Mouse (Mus musculus): ENCODE data around the gene Mfsd6. TPM values are rescaled to one million over a fixed set of nuclear protein-coding genes. Genes with fewer than 3 reads are reported as not detected.

Mfsd6 gene
- total RNA-seq, 1 experiment from 2014 or later: 16.4 TPM

GRCm38 (mm10) chr1:52639090-52639489 is 88.2 kb downstream of the Mfsd6 start:
- DNase-seq: no peak

- no peak for DNase-seq
Measured at GRCm38 (mm10) chr1:52638101-52638500, 89.2 kb downstream of the Mfsd6 start.

DNA sequence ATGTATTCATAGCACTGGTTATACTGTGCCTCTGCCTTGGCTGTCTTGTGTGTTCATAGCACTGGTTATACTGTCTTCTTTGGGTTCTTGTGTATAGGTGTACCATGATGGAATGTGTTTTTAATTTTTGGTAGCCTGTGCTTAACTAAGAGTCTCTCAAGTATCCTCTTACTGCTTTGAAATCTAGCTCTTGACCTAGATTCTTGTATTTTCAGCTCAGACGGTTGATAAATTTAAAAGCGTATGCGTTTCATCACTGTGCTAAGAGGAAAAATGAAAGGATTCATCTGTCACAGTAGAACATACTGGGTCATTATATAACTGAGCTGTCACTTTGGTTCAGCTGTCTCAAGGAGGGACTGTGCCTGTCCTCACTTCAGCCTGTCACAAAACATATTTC is 91.3 kb downstream of the Mfsd6 start:
- DNase-seq: no peak

DNA sequence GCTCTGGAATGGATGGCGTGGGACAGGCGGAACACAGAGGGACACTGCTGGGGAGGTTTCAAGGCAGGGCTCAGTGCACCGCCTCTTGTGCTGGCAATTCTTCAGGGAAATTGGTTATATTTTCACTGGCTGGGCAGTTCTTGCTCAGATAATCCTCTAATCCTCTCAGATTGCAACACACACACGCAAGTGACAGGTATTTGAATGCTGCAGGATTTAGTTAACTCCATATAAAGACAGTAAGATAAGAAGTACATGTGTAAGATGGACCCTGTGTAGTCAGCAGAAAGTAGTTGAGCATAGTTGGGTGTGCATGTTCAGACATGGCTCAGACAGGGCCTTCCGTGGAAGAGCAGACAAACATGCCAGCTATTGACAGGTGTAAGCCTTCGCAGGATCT is 93.0 kb downstream of the Mfsd6 start:
- no peak for DNase-seq

DNA sequence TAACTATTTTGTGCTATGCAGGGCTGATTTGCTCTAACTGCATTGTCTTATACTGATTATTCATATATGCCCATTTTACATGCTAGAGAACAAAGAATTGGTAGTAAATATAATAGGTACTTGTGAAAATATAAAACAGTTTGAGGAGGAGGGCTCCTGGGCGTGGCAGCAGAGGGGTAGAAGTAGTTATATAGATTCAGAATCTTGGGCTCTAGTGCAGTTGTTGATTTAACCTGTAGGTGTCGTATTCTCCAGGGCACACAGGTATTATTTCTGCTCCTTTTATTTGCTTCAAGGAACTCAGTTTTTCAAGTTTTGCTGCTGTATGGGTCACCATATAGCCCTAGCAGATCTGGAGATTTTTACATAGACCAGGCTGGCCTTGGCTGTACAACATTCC is 95.7 kb downstream of the Mfsd6 start:
- no peak for DNase-seq

- no peak for DNase-seq
Measured at GRCm38 (mm10) chr1:52630937-52631299, 96.3 kb downstream of the Mfsd6 start.

GRCm38 (mm10) chr1:52630248-52630936 is 96.9 kb downstream of the Mfsd6 start, which contains the start of gene Nemp2:
Gene Nemp2, plus strand, starts transcription at chr1:52630703.
- DNase-seq: peak; percentile 95

GRCm38 (mm10) chr1:52620442-52620841 is 106.8 kb downstream of the Mfsd6 start:
- no peak for DNase-seq

- DNase-seq: no peak
Measured at GRCm38 (mm10) chr1:52618217-52618616, 109.0 kb downstream of the Mfsd6 start.

GRCm38 (mm10) chr1:52608486-52608885 is 118.8 kb downstream of the Mfsd6 start:
- DNase-seq: peak; percentile 20

DNA sequence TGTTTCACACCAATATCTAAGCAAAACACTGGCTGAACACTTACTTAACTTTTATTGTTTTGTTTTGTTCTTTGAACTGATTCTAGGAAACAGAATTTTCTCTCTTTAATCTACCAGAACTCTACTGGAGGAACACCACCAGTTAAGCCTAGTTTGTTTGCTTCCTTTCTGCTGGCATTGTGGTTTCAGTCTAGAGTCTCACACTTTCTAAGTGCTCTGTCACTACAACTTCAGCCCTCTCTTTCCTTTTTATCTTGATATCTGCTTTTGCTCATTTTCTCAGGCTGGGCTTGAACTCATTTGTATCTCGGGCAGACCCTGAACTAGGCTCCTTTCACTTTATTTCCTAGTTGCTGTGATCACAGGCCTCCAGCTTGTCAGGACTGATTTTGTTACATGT is 119.6 kb downstream of the Mfsd6 start:
- DNase-seq: no peak

Other genes starting within 250 kb of the Mfsd6 start
- 52.5 and 58.7 TPM in 2 replicates for gene Nab1, start 226.8 kb downstream of the Mfsd6 start, total RNA-seq (2021)
- gene Nemp2, start 96.8 kb downstream of the Mfsd6 start, total RNA-seq (2021): 3.2 and 5.4 TPM in 2 replicates
- gene Inpp1, start 90.2 kb upstream of the Mfsd6 start, total RNA-seq (2021): 33.2 and 36.4 TPM in 2 replicates
- gene Hibch, start 117.5 kb upstream of the Mfsd6 start, total RNA-seq (2021): 109 and 120 TPM in 2 replicates